Mouse (Mus musculus) embryonic facial prominence, embryonic 14.5 days (tissue): ENCODE results near the gene Calhm6. TPM values are rescaled to one million over a fixed set of nuclear protein-coding genes. Genes with fewer than 3 reads are reported as not detected.
A peak's percentile ranks its signal among the peaks of the same experiment; 100 is the strongest.

Experiments used
- ATAC-seq: fragments of 200-750 bp; cut with Nextera tagmentation; 2 replicates; pipeline ENCODE4 v1.8.0; 2017; ENCODE audit warnings: low read depth, moderate number of reproducible peaks, moderate TSS enrichment
- DNase-seq: peaks from one replicate; pipeline ENCODE4 v3.0.0-alpha.2; 2015; ENCODE audit warnings: low spot score
- H3K27ac ChIP-seq: fragments of 300-500 bp; sonication (generic); replicated peaks from 2 replicates; pipeline ENCODE4 v1.5.1; 2014; ENCODE audit warnings: low read depth, mild to moderate bottlenecking, low read length, moderate library complexity
- H3K27me3 ChIP-seq: fragments of 300-500 bp; sonication (generic); replicated peaks from 2 replicates; pipeline ENCODE4 v1.6.1; 2014; ENCODE audit warnings: low read length; ENCODE audit not compliant: control insufficient read depth, insufficient read depth
- H3K36me3 ChIP-seq: fragments of 300-500 bp; sonication (generic); 2 replicates; pipeline ENCODE4 v1.6.1; 2014; ENCODE audit warnings: low read length, mixed read lengths; ENCODE audit not compliant: control insufficient read depth, insufficient read depth
- H3K4me1 ChIP-seq: fragments of 300-500 bp; sonication (generic); 2 replicates; pipeline ENCODE4 v1.6.1; 2014; ENCODE audit warnings: antibody characterized with exemption, low read length; ENCODE audit not compliant: control insufficient read depth, insufficient read depth
- H3K4me2 ChIP-seq: fragments of 300-500 bp; sonication (generic); 2 replicates; pipeline ENCODE4 v1.6.1; 2014; ENCODE audit warnings: low read depth, mild to moderate bottlenecking, low read length, moderate library complexity, mixed read lengths
- H3K4me3 ChIP-seq: fragments of 300-500 bp; sonication (generic); 2 replicates; pipeline ENCODE4 v1.5.1; 2014; ENCODE audit warnings: low read depth, mild to moderate bottlenecking, low read length
- H3K9ac ChIP-seq: fragments of 300-500 bp; sonication (generic); 2 replicates; pipeline ENCODE4 v1.6.1; 2014; ENCODE audit warnings: low read depth, mild to moderate bottlenecking, low read length, moderate library complexity, mixed read lengths
- H3K9me3 ChIP-seq: fragments of 300-500 bp; sonication (generic); 2 replicates; pipeline ENCODE4 v1.6.1; 2016; ENCODE audit warnings: low read length; ENCODE audit not compliant: control insufficient read depth
- whole genome bisulfite sequencing: fragments of 180-500 bp; shearing (Covaris S2); extraction: QIAGEN DNeasy Blood & Tissue Kit; methylation state at CpG from one replicate; pipeline ENCODE4 v1.1.7; 2014; 5-methylcytosine and 5-hydroxymethylcytosine counted together
- polyA plus RNA-seq: library from polyadenylated mRNA; unstranded; fragments of >200 nt; fragmentation: Nextera tagmentation; extraction: Ambion mirVana; gene quantifications from 2 replicates; pipeline ENCODE4 v1.2.1, GENCODE M21; 2014

Calhm6 gene
- polyA plus RNA-seq = 0.88 and 1.1 TPM in 2 replicates

DNA sequence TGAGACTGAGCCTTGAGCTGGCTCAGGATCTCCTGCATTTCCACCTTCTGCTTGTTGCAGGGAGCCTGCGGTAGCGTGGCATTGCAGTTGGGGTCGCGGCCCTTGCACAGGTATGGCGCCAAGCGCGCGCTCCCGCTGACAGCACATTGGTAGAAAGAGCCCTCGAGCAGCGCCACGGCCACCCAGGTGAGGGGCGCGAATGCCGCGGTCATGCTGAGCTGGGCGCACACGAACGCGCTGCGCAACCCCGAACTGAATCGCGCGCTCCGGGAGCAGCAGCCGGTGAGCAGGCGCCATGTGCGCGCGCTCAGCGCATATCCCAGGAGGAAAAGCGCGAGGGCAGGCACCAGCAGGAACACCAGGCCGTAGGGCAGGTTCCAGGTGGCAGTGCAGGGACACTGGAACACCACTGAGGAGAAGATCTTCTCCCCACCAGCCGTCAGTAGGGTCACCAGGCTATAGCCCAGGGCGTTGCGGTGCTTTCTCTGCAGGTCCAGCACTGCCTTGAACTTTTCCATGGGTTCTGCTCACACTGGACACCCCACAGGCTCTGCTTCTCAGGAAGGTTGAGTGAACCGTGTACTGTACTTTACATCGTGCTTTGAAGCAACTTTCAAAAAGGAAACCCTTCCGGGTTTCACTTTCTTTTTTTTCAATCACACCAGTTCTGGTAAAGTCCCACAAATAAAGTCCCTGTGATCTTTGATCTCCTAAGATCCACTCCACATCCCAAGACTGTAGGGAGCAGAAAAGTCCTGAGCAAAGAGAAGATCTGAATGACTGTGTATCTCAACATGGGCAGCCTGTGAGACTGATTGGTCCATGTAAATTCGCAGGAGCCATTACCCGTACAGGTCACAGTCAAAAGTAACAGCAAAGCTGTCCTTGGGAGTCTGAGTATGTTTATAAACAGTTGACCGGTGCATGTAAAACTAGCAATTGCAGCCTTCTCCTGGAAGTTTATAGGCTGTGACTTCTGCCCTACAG, at the start of gene Calhm6:
Calhm6 (minus strand) TSS at position 593 of the 987 bp plus-strand sequence.
- peaks cover 9% of the 10 kb centered on the region for H3K9me3 ChIP-seq
- peak within 1 kb of the TSS; percentile 64 for H3K4me2 ChIP-seq
- WGBS = 21% methylated on average over 39 of the region's 44 CpGs

DNA sequence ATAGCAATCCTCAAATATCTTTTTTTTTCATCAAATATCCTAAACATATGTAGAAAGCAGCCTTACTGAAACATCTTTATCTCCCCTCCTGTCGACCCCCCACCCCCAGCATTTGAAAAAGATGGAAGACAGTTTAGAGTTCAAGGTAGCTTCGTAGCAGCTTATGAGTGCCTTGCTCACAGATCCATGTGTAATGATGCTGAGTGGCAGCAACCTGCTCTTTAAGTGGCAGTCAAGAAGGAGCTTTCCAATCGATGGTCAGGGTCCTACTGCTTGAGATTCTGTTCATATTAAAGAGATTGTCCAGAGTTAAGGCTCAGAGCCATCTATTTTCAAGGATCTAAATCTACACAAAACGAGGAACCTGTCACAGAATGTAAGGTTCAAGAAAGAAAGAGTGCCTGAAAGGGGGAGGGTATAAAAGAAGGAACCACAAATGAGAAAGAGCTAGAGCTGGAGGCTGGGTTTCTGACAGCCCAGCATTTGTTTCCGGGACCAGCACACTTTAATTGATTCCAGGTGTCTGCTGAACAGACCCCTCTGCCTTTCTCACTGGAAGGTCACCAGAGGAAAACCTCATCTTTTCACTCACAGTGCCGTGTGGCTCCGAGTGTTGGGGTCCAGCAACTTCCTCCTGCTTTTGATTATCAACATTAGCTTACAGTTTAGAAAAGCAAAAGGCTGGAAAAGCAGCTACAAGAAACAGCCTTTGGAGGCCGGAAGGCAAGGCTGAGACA, 48.3 kb upstream of the Calhm6 start:
- ATAC-seq (peak; percentile 82), DNase-seq (peak; percentile 86)
- H3K9me3 ChIP-seq = no peaks in the 10 kb centered on the region
- H3K9ac ChIP-seq = no peak overlapping the region
- no peak overlapping the region for H3K4me3 ChIP-seq
- peaks cover 3% of the 10 kb centered on the region; the same call in 1 of the 2 replicates for H3K36me3 ChIP-seq
- peak overlapping the region; percentile 84 for H3K27ac ChIP-seq
- no peaks in the 10 kb centered on the region for H3K27me3 ChIP-seq
- H3K4me2 ChIP-seq = peak overlapping the region; percentile 28; the same call in 1 of the 2 replicates
- peaks cover 24% of the 10 kb centered on the region for H3K4me1 ChIP-seq
- WGBS = 16% methylated on average over 8 of the region's 8 CpGs

More for the DNA sequence above, at the start of gene Calhm6:
- DNase-seq (peak; percentile 70), ATAC-seq (peak; percentile 86)
- H3K9ac ChIP-seq = peak within 1 kb of the TSS; percentile 61
- H3K4me1 ChIP-seq = no peaks in the 10 kb centered on the region
- no peaks in the 10 kb centered on the region for H3K36me3 ChIP-seq
- no peak within 1 kb of the TSS for H3K27ac ChIP-seq
- no peaks in the 10 kb centered on the region for H3K27me3 ChIP-seq
- peak within 1 kb of the TSS; percentile 51 for H3K4me3 ChIP-seq

DNA sequence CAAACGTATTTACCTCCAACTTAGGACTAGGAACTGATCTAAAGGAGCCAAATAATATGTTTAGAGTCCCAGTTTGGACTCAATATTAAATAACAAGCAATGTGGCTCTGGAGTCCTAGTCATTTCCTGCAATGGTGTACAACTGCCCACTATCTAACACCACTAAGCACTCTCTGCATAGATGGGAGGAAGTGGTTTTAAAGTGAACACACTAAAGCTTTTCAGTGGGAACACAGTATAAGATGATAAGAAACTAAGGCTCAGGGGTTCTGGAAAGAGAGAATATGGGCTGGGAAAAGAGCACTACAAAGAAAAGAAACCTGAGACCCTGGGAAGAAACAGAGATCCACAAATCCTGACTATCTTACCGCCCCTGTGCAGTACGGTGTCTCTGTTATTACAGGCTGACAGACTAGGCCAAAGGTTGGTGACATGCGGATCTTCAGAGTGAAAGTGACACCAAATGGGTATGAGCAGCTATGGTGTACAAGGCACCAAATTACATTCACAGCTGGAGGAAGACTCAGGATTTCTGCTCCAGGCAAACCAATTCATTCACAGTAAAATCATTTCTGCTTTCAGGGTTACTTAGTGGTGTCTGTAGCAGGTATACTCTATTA, 45.0 kb upstream of the Calhm6 start:
- WGBS = 56% methylated on average over 4 of the region's 4 CpGs
- no peak for DNase-seq
- H3K9me3 ChIP-seq = no peaks in the 10 kb centered on the region

DNA sequence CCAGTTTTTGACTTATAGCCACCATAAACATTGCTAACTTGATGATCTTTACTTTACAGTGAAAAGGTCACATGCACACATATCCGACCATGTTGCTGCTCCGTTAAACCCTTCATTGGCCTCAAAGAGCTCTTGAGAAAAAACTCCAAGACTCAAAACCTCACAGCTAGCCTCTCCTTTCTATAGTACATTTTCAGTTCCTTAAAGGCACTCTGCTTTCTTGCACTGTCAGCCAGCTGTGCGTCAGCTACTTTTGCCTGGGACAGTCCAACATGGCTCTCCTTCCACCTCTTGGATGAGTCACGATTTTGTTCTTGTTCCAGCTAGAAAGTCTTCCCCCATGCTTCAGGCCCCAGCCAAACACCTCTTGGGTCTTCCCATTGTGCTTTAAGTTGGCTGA, 43.9 kb upstream of the Calhm6 start:
- Histone ChIP-seq H3K36me3 (no peaks in the 10 kb centered on the region), H3K9me3 (no peaks in the 10 kb centered on the region), H3K27ac (no peak overlapping the region), H3K4me3 (no peak overlapping the region), H3K27me3 (no peaks in the 10 kb centered on the region), H3K4me2 (no peak overlapping the region), H3K9ac (no peak overlapping the region), H3K4me1 (peaks cover 19% of the 10 kb centered on the region)
- DNase-seq = no peak
- ATAC-seq = no peak
- 83% methylated on average over 4 of the region's 4 CpGs for WGBS

More for the DNA sequence above, 45.0 kb upstream of the Calhm6 start:
- H3K27ac ChIP-seq = no peak overlapping the region
- no peak overlapping the region for H3K4me3 ChIP-seq
- H3K9ac ChIP-seq = no peak overlapping the region
- H3K4me2 ChIP-seq = no peak overlapping the region
- peaks cover 24% of the 10 kb centered on the region for H3K4me1 ChIP-seq
- no peaks in the 10 kb centered on the region for H3K27me3 ChIP-seq
- no peak for ATAC-seq
- no peaks in the 10 kb centered on the region for H3K36me3 ChIP-seq

DNA sequence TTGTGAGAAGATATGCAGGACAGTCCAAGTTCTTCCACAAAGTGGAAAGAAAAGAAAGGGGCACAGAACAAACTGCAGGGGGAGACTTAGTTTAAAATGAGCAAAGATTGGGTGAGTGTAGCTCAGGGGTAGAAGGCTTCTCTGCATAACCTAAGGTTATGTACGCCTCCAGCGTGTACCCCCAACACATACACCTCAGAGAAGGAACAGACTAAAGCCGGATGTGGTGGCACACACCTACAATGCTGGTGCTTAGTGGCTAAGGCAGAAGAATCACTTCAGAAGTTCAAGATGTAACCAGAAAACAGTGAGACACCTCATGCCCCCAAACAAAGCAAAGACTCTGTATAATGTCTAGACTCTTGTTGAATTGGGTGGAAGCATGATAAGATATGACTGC, 43.4 kb upstream of the Calhm6 start:
- DNase-seq = no peak
- ATAC-seq = no peak
- H3K27ac ChIP-seq = no peak overlapping the region
- H3K27me3 ChIP-seq = no peaks in the 10 kb centered on the region
- H3K36me3 ChIP-seq = no peaks in the 10 kb centered on the region
- WGBS = 94% methylated on average over 3 of the region's 3 CpGs
- H3K4me3 ChIP-seq = no peak overlapping the region
- no peaks in the 10 kb centered on the region for H3K9me3 ChIP-seq
- H3K4me1 ChIP-seq = peaks cover 15% of the 10 kb centered on the region
- H3K9ac ChIP-seq = no peak overlapping the region
- H3K4me2 ChIP-seq = no peak overlapping the region

DNA sequence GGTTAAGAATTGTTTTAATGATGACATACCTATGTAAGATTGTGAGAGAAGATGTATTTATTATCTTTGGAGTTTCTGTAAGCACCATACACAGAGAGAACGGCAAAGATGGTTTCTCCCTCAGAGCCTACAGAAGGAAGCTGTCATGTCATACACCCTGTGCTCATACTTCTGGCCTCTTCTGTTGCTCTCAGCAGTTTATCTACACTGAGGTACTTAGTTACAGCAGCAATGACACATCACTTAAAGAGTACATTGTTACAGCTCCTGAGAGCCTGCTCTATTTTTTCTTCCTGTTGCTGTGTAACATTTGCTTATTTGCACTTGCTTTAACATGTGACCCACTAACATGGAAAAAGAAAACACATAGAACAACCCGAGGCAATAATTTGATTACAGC, 39.2 kb upstream of the Calhm6 start:
- Histone ChIP-seq H3K27me3 (no peaks in the 10 kb centered on the region), H3K4me1 (no peaks in the 10 kb centered on the region), H3K9ac (no peak overlapping the region), H3K36me3 (peaks cover 8% of the 10 kb centered on the region), H3K27ac (no peak overlapping the region), H3K4me2 (no peak overlapping the region), H3K9me3 (no peaks in the 10 kb centered on the region), H3K4me3 (no peak overlapping the region)
- ATAC-seq (no peak), DNase-seq (no peak)
- 84% methylated on average over 2 of the region's 2 CpGs for WGBS

DNA sequence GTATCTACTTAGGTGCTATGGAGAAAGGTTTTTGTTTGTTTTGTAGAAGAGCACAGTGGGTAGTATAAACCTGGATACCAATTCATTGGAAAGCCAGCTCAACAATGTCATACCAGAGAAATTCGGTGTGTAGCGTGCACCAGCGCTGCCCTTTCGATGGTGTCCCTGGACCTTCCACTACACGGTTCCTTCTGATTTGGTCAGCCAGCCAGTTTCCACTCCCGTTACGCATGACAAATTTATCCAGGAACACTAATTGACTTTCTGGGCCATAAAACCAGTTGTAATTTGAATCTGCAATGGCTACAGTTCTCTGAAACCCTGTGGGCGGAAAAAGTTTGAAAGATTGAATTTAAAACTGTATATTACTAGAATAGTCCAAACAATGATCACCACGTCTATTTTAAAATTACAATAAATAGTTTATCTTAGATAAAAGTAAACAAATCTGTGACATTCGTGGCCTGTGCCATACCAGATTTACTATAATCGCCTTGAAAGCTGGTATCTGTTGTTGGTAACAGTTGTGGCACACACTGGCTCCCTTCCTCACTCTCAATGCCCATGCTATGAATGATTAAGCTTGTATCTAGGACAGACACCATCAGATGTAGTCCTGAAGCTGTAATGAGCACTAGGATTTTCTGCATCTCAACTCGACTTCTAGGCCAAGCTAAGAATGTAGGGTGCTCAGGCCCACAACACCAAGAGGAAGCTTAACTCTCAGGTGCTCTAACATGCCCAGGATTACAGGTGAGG, 28.2 kb upstream of the Calhm6 start:
- 74% methylated on average over 12 of the region's 12 CpGs for WGBS
- Histone ChIP-seq H3K9ac (no peak overlapping the region), H3K4me1 (no peaks in the 10 kb centered on the region), H3K36me3 (peaks cover 43% of the 10 kb centered on the region), H3K4me2 (no peak overlapping the region), H3K27ac (no peak overlapping the region), H3K9me3 (no peaks in the 10 kb centered on the region), H3K27me3 (no peaks in the 10 kb centered on the region), H3K4me3 (no peak overlapping the region)
- ATAC-seq (no peak), DNase-seq (no peak)

DNA sequence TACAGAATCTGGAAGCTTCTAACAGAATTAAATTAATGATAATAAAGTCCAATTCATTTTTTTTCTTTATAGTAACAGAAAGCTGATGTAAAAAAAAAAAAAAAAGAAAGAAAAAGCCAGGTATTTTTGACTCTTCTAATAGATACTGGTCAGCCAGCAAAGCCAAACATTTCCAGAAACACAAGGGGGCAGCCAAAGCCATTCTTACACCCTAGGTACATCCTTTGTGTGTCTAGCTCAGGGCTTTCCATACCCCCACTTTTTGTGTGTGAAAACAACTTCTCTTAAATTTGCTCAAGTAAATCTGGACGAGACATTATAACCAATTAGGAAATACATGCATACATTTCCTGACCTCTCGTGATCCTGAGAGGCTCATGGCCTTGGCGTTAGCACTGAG, 24.0 kb upstream of the Calhm6 start:
- Histone ChIP-seq H3K4me1 (no peaks in the 10 kb centered on the region), H3K4me2 (no peak overlapping the region), H3K9ac (no peak overlapping the region), H3K36me3 (peaks cover 22% of the 10 kb centered on the region), H3K27ac (no peak overlapping the region), H3K4me3 (no peak overlapping the region), H3K9me3 (no peaks in the 10 kb centered on the region), H3K27me3 (no peaks in the 10 kb centered on the region)
- no peak for DNase-seq
- WGBS = 65% methylated on average over 3 of the region's 3 CpGs
- ATAC-seq = no peak
